Mouse (Mus musculus): Measurements from ENCODE around the gene Nol7.

Nol7 gene

DNA sequence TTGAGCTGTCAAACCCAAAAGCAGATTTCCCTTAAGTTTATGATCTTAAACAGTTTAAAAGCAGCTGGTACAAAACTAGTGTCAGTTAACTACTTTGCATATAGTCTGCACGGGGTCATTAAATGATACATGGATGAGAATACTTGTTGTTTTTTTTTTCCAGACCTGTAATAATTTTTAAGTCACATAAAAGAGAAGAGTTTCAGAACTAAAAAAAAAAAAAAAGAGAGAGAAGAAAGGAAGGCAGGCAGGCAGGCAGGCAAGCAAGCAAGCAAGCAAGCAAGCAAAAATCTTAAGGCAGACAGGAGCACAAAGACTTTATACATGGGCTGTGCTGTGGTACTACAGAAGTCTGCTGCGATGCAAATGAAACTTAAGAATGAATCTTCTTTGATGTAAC is 35.2 kb downstream of the Nol7 start:
- no peak for DNase-seq (ENCODE audit: low spot score)

DNA sequence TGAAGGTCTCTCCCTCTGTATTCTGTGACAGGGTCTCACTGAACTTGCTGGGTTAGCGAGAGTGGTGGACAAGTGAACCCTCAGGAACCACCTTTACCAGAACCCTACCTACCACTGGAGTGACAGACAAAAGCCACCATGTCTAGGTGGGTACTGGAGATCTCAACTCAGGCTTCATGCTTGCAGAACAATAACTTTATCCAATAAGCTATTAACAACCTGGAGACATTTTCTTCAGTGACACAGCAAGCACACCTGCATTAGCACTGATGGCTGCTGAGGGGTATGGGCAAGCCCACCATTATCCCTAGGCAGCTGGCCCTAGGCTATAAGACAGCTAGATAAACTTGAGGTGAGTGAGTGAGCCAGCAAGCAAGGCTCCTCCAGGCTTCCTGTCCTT is 42.2 kb downstream of the Nol7 start:
- no peak for DNase-seq (ENCODE audit: low spot score)

DNA sequence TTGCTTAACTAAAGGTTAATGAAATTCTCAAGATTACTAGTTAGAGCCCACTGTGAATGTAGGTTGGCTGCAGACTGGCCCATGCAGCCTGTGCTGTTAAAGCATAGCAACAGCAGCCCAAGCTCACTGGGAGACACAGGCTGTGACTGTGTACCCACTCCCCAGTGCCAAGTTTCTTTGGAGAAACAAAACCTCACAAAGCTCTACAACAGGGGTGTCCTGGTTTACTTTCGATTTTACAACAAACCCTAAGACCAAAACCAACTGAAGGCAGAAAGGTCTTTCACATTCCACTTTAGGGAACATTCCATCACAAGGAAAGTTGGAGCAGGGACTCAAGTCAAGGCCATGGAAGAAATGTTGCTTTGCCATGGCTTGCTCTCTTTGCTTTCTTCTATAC is 44.4 kb downstream of the Nol7 start:
- DNase-seq (ENCODE audit: low spot score) = no peak

DNA sequence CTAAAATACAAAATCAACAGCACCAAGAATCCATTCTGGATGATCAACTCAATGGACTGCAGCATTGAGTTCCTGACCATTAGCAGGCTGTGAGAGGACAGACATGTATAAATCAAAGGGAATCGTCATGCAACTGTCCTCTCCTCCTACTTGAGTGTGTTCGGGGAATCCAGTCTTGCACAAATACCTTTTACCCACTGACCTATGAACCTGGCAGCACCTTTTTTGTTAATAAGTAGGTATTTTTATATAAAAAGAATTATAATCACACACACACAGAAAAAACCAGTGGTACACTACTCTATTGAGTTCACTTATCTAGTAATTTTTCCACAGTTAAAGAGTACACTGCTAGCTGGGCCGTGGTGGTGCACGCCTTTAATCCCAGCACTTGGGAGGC is 45.5 kb downstream of the Nol7 start:
- no peak for DNase-seq (ENCODE audit: low spot score)

DNA sequence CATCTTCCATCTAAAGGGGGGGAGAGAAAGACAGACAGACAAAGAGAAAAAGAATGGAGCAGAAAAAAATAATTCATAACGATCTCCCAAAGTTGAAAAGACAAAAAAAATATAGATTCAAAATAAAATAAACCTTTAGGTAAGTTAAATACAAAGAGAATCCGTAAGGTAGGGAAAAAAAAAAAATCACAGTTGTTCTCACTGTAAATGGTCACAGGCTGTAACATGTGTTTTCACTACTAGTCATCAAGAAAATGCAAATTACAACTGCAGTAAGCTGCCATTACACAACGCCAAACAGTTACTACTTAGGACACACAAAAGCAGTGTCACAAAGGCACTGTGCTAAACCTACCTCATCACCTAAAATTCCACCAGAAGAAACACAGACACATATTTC is 46.5 kb downstream of the Nol7 start:
- DNase-seq (ENCODE audit: low spot score) = no peak

DNA sequence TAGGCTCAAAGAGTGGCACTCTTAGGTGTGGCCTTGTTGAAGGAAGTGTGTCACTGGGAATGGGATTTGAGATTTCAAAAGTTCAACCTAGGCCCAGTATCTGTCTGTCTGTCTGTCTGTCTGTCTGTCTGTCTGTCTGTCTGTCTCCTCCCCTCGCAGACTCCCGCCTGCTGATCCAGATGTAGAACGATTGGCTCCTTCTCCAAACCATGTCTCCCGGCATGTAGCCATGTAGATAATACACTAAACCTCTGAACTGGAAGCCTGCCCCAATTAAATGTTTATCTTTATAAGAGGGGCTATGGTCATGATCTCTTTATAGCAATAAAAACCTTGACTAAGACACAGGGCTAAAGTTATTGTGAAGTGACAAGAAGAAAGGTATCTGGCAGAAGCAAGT is 47.6 kb downstream of the Nol7 start:
- no peak for DNase-seq (ENCODE audit: low spot score)

DNA sequence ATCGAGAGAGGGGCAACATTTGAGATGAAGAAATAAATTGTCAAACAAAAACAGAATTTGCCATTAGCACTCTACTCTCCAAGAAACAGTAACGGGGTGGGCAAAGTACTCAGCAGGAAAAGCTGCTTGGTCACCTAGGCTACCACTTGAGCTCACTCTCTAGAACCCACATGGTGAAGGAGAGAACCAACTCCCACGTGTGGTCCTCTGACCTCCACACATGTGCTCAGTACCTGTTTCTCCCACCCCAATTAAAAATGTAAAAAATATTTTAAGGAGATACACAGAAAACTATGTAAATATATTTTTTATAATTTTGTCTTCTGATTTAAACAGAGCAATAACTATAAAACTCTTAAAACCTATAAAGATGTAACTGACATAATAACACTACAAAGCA is 49.5 kb downstream of the Nol7 start:
- no peak for DNase-seq (ENCODE audit: low spot score)

DNA sequence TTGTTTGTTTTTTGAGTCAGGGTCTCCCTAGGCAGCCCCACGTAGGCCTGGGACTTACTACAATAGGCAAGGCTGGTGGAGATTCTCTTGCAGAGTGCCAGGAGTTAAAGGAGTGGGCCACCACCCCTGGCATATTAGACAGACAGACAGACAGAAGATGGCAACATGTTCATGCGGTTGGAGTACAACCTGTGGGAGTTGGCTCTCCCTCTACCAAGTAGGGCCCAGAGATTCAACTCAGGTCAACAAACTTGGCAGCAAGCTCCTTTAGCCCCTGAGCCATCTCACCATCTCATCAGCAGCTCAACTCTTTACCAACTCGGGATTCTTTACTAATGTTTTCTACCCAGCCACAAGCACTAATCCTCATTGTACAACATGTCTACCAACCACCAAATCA is 52.5 kb downstream of the Nol7 start:
- DNase-seq (ENCODE audit: low spot score) = no peak

DNA sequence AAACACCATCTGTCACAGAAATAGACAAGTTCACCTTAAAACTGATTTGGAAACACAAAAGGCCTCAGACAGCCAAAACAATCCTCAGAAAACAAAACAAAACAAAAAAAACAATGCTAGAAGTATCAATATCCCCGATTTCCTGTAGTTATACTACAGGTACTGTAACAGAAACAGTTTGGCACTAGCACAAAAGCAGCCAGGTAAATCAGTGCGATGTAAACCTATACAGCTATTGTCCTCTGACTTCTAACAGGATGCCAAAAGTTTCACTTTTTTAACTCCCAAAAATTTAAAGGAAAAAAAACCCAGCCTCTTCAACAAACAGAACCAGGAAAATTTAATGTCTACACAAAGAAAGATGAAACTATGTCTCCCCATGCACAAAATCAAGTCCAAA is 54.0 kb downstream of the Nol7 start:
- no peak for DNase-seq (ENCODE audit: low spot score)

DNA sequence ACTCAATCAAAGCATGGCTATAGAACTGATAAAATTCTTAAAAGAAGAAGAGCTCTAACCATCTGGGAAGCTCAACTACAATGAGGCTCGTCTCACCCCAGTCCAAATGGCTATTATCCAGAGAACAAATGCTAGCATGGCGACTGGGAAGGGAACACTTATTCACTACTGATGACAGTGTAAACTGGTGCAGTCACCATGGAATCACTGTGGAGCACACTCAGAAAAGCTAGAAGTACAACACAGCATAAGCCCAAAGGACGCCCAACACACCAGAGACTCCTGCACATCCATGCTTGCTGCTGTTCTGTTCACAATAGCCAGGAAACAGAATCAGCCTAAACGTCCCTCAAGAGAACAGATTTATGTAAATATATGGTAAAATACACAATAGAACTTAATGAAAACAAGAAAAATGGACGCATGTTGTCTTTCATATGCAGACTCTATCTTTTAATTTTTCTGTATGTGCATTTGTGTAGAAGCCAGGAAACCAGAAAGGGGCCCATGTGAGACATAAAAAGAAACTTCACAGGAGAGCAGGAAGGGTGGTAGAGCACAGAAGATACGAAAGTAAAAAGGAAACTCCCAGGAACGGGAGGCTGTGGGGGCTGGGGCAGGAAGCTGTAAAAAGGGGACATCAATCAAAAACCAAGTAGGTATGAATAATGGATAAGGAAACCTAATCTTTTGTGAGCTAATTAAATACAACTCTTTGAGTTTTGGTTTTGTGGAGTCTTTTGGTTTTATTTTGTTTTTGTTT is 54.8 kb downstream of the Nol7 start:
- no peak for DNase-seq (ENCODE audit: low spot score)

DNA sequence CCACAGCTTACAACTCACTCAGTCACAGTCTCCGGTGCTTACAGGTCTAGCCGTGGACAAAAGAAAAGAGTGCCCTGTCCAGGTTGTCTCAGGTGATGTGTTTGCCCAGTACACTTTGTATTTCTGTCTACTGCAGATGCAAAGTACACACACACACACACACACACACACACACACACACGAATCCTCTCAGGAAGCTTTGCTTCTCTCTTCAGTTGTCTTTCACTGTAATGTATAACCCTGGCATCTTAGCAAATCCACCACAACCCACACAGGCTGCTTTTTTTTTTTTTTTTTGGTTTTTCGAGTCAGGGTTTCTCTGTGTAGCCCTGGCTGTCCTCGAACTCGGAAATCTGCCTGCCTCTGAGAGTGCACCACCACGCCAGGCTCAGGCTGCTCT is 56.2 kb downstream of the Nol7 start:
- no peak for DNase-seq (ENCODE audit: low spot score)

All from left cerebral cortex, adult 11 months (tissue).